Mouse (Mus musculus): ENCODE data around the gene Sncg. TPM values are rescaled to one million over a fixed set of nuclear protein-coding genes. Genes with fewer than 3 reads are reported as not detected.
A peak's percentile ranks its signal among the peaks of the same experiment; 100 is the strongest.

Sncg gene
- total RNA-seq, 2 experiments from 2014 or later, result 3.0 to 3.9 TPM

GRCm38 (mm10) chr14:34349007-34349406 is 25.6 kb downstream of the Sncg start:
- no peak for DNase-seq (ENCODE audit: extremely low spot score in 1 of 2, low spot score in 2 of 2)
- intact Hi-C loops (cut with DNase I), result no loop called here
- no peak for TF ChIP-seq CTCF (IDR thresholded peaks at IDR 0.05)
- no peak overlapping the region for H3K4me3 ChIP-seq
- no peak overlapping the region for H3K27ac ChIP-seq

- TF ChIP-seq CTCF (IDR thresholded peaks at IDR 0.05), result no peak
- intact Hi-C loops (cut with DNase I), result no loop called here
- no peak for DNase-seq (ENCODE audit: extremely low spot score in 1 of 2, low spot score in 2 of 2)
- Histone ChIP-seq H3K27ac (no peak overlapping the region), H3K4me3 (no peak overlapping the region)
Measured at GRCm38 (mm10) chr14:34348301-34348700, 26.3 kb downstream of the Sncg start.

- Histone ChIP-seq H3K4me3 (no peak overlapping the region), H3K27ac (no peak overlapping the region)
- TF ChIP-seq CTCF (IDR thresholded peaks at IDR 0.05), result no peak
- DNase-seq (ENCODE audit: extremely low spot score in 1 of 2, low spot score in 2 of 2), result no peak
- intact Hi-C loops (cut with DNase I), result no loop called here
Measured at GRCm38 (mm10) chr14:34347084-34347483, 27.5 kb downstream of the Sncg start.

GRCm38 (mm10) chr14:34345771-34346566 is 28.6 kb downstream of the Sncg start:
- Histone ChIP-seq H3K4me3 (no peak overlapping the region), H3K27ac (no peak overlapping the region)
- intact Hi-C loops (cut with DNase I), result no loop called here
- TF ChIP-seq CTCF (IDR thresholded peaks at IDR 0.05), result peak; percentile 20; the same call in 1 of the 2 replicates
- no peak for DNase-seq (ENCODE audit: extremely low spot score in 1 of 2, low spot score in 2 of 2)

- Histone ChIP-seq H3K27ac (no peak overlapping the region), H3K4me3 (no peak overlapping the region)
- intact Hi-C loops (cut with DNase I), result no loop called here
- no peak for DNase-seq (ENCODE audit: extremely low spot score in 1 of 2, low spot score in 2 of 2)
- no peak for TF ChIP-seq CTCF (IDR thresholded peaks at IDR 0.05)
Measured at GRCm38 (mm10) chr14:34344361-34344760, 30.2 kb downstream of the Sncg start.

GRCm38 (mm10) chr14:34343078-34343477 is 31.5 kb downstream of the Sncg start:
- H3K4me3 ChIP-seq, result no peak overlapping the region
- TF ChIP-seq CTCF (IDR thresholded peaks at IDR 0.05), result no peak
- no peak for DNase-seq (ENCODE audit: extremely low spot score in 1 of 2, low spot score in 2 of 2)
- no peak overlapping the region for H3K27ac ChIP-seq
- intact Hi-C loops (cut with DNase I), result no loop called here

GRCm38 (mm10) chr14:34341993-34342392 is 32.6 kb downstream of the Sncg start:
- DNase-seq (ENCODE audit: extremely low spot score in 1 of 2, low spot score in 2 of 2), result no peak
- Histone ChIP-seq H3K4me3 (no peak overlapping the region), H3K27ac (no peak overlapping the region)
- intact Hi-C loops (cut with DNase I), result no loop called here
- TF ChIP-seq CTCF (IDR thresholded peaks at IDR 0.05), result no peak

GRCm38 (mm10) chr14:34339446-34339845 is 35.1 kb downstream of the Sncg start:
- no peak for DNase-seq (ENCODE audit: extremely low spot score in 1 of 2, low spot score in 2 of 2)
- no peak for TF ChIP-seq CTCF (IDR thresholded peaks at IDR 0.05)
- H3K4me3 ChIP-seq, result no peak overlapping the region
- H3K27ac ChIP-seq, result no peak overlapping the region
- intact Hi-C loops (cut with DNase I), result no loop called here

- peak in 1 of 2 experiments; percentile 32 for DNase-seq (ENCODE audit: extremely low spot score in 1 of 2, low spot score in 2 of 2)
- no peak overlapping the region for H3K4me3 ChIP-seq
- no peak for TF ChIP-seq CTCF (IDR thresholded peaks at IDR 0.05)
Measured at GRCm38 (mm10) chr14:34332476-34332875, 42.1 kb downstream of the Sncg start.

GRCm38 (mm10) chr14:34331886-34332285 is 42.7 kb downstream of the Sncg start:
- intact Hi-C loops (cut with DNase I), result no loop called here
- DNase-seq (ENCODE audit: extremely low spot score in 1 of 2, low spot score in 2 of 2), result no peak
- Histone ChIP-seq H3K27ac (peak overlapping the region; percentile 50; the same call in 1 of the 2 replicates), H3K4me3 (no peak overlapping the region)
- TF ChIP-seq CTCF (IDR thresholded peaks at IDR 0.05), result no peak

More at GRCm38 (mm10) chr14:34332476-34332875, 42.1 kb downstream of the Sncg start:
- intact Hi-C loops (cut with DNase I), result no loop called here
- peak overlapping the region; percentile 50; the same call in 1 of the 2 replicates for H3K27ac ChIP-seq

- H3K27ac ChIP-seq, result 0 out of 2 replicates have a peak overlapping the region, but pooled peaks have one; percentile 40
- H3K4me3 ChIP-seq, result no peak overlapping the region
- TF ChIP-seq CTCF (IDR thresholded peaks at IDR 0.05), result no peak
- intact Hi-C loops (cut with DNase I), result no loop called here
- DNase-seq (ENCODE audit: extremely low spot score in 1 of 2, low spot score in 2 of 2), result no peak
Measured at GRCm38 (mm10) chr14:34330657-34331158, 43.9 kb downstream of the Sncg start.

- DNase-seq (ENCODE audit: extremely low spot score in 1 of 2, low spot score in 2 of 2), result no peak
- intact Hi-C loops (cut with DNase I), result no loop called here
- H3K27ac ChIP-seq, result no peak overlapping the region
- no peak for TF ChIP-seq CTCF (IDR thresholded peaks at IDR 0.05)
- H3K4me3 ChIP-seq, result no peak overlapping the region
Measured at GRCm38 (mm10) chr14:34327618-34328017, 47.0 kb downstream of the Sncg start.

GRCm38 (mm10) chr14:34326606-34327005 is 48.0 kb downstream of the Sncg start:
- intact Hi-C loops (cut with DNase I), result no loop called here
- H3K4me3 ChIP-seq, result no peak overlapping the region
- DNase-seq (ENCODE audit: extremely low spot score in 1 of 2, low spot score in 2 of 2), result no peak
- H3K27ac ChIP-seq, result no peak overlapping the region
- TF ChIP-seq CTCF (IDR thresholded peaks at IDR 0.05), result no peak

Data from left cerebral cortex, adult 2 months (tissue).